Mouse (Mus musculus) neural tube, embryonic 15.5 days (tissue): ENCODE results near the gene RPS10-NUDT3. TPM values are rescaled to one million over a fixed set of nuclear protein-coding genes. Genes with fewer than 3 reads are reported as not detected.

Source experiments
- ATAC-seq: fragments of 200-750 bp; cut with Nextera tagmentation; 2 replicates; pipeline ENCODE4 v1.8.0; 2017; ENCODE audit warnings: mild to moderate bottlenecking, moderate TSS enrichment, moderate library complexity; ENCODE audit not compliant: low FRiP score
- H3K27ac ChIP-seq: fragments of 300-500 bp; sonication (generic); replicated peaks from 2 replicates; pipeline ENCODE4 v1.5.1; 2015; ENCODE audit warnings: mild to moderate bottlenecking, inconsistent platforms
- H3K27me3 ChIP-seq: fragments of 300-500 bp; sonication (generic); replicated peaks from 2 replicates; pipeline ENCODE4 v1.6.1; 2015; ENCODE audit warnings: inconsistent platforms
- H3K36me3 ChIP-seq: fragments of 300-500 bp; sonication (generic); 2 replicates; pipeline ENCODE4 v1.6.1; 2015; ENCODE audit warnings: inconsistent platforms
- H3K4me1 ChIP-seq: fragments of 300-500 bp; sonication (generic); 2 replicates; pipeline ENCODE4 v1.6.1; 2015; ENCODE audit warnings: inconsistent platforms
- H3K4me2 ChIP-seq: fragments of 300-500 bp; sonication (generic); 2 replicates; pipeline ENCODE4 v1.6.1; 2015; ENCODE audit warnings: inconsistent platforms, mild to moderate bottlenecking, moderate library complexity
- H3K4me3 ChIP-seq: fragments of 300-500 bp; sonication (generic); replicated peaks from 2 replicates; pipeline ENCODE4 v1.5.1; 2015; ENCODE audit warnings: mild to moderate bottlenecking, inconsistent platforms
- H3K9ac ChIP-seq: fragments of 300-500 bp; sonication (generic); replicated peaks from 2 replicates; pipeline ENCODE4 v1.6.1; 2015; ENCODE audit warnings: mild to moderate bottlenecking, inconsistent platforms
- H3K9me3 ChIP-seq: fragments of 300-500 bp; sonication (generic); replicated peaks from 2 replicates; pipeline ENCODE4 v1.6.1; 2016; ENCODE audit warnings: inconsistent platforms
- WGBS: fragments of 180-500 bp; shearing (Covaris S2); methylation state at CpG from one replicate; pipeline ENCODE4 v1.1.7; 2015; ENCODE audit warnings: mixed read lengths; 5-methylcytosine and 5-hydroxymethylcytosine counted together
- polyA plus RNA-seq: library from polyadenylated mRNA; unstranded; fragments of >200 nt; fragmentation: Nextera tagmentation; extraction: Ambion mirVana; gene quantifications from 2 replicates; pipeline ENCODE4 v1.2.1, GENCODE M21; 2015

RPS10-NUDT3 gene
- polyA plus RNA-seq, 1 experiment from 2014 or later: not detected

DNA sequence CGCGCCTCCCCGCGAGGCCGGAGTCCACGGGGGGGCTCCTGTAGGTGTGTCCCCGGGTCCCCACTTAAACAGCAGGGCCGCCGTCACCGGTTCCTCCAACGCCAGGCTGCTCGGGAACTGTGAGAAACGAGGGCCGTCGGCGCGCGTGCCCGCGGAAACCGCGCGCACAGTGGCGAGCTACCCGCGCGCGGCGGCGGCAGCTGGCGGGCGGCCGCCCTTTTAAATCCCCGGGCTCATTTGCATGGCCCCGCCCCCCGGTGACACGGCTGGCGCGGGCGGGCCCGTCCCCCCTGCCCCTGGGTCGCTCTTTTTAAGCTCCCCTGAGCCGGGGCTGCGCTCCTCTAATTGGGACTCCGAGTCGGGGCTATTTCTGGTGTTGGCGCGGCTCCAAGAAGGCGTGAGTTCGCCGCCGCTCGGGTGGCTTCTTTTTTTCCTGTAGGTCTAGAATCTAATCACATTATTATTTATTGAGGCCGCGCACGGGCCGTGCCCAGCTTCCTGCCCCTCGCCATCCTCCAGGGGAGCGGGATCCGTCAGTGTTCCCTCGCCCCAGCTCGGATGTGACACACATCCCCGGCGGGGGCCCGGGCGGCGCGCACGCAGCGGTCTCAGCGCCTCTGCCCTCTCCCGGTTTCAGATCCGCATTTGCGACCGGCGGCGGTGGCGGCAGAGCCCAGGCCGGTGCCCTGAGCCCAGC, 78.6 kb downstream of the RPS10-NUDT3 start, which contains the start of gene Hmga1:
Gene Hmga1 (plus strand): TSS at position 183 of the 697 bp plus-strand sequence.
- H3K27ac ChIP-seq: peak within 1 kb of the TSS; percentile 91
- under 1% methylated on average over 68 of the region's 79 CpGs for WGBS
- ATAC-seq: peak; percentile 73

GRCm38 (mm10) chr17:27555512-27556172, 79.4 kb downstream of the RPS10-NUDT3 start:
- Histone ChIP-seq H3K4me2 (peak overlapping the region; percentile 84), H3K9ac (no peak overlapping the region; the same call in 1 of the 2 replicates), H3K27ac (peak overlapping the region; percentile 91; the same call in 1 of the 2 replicates), H3K9me3 (no peaks in the 10 kb centered on the region), H3K4me1 (peaks cover 38% of the 10 kb centered on the region), H3K27me3 (peaks cover 13% of the 10 kb centered on the region), H3K36me3 (no peaks in the 10 kb centered on the region), H3K4me3 (peak overlapping the region; percentile 73)
- ATAC-seq: no peak
- under 1% methylated on average over 54 of the region's 55 CpGs for WGBS

More for the DNA sequence above, 78.6 kb downstream of the RPS10-NUDT3 start, which contains the start of gene Hmga1:
- Histone ChIP-seq H3K27me3 (peaks cover 13% of the 10 kb centered on the region), H3K9ac (peak within 1 kb of the TSS; percentile 79), H3K4me3 (peak within 1 kb of the TSS; percentile 73), H3K4me2 (peak within 1 kb of the TSS; percentile 84), H3K9me3 (no peaks in the 10 kb centered on the region), H3K4me1 (peaks cover 42% of the 10 kb centered on the region), H3K36me3 (peaks cover 3% of the 10 kb centered on the region; the same call in 1 of the 2 replicates)

- no peak overlapping the region; the same call in 1 of the 2 replicates for H3K9ac ChIP-seq
- no peak for ATAC-seq
- under 1% methylated on average over 37 of the region's 39 CpGs for WGBS
Measured at GRCm38 (mm10) chr17:27555075-27555511, 79.9 kb downstream of the RPS10-NUDT3 start.

GRCm38 (mm10) chr17:27554062-27554960, 80.7 kb downstream of the RPS10-NUDT3 start:
- 51% methylated on average over 20 of the region's 20 CpGs for WGBS
- no peaks in the 10 kb centered on the region for H3K36me3 ChIP-seq

More at GRCm38 (mm10) chr17:27555075-27555511, 79.9 kb downstream of the RPS10-NUDT3 start:
- Histone ChIP-seq H3K36me3 (no peaks in the 10 kb centered on the region), H3K27ac (peak overlapping the region; percentile 91; the same call in 1 of the 2 replicates), H3K4me1 (peaks cover 38% of the 10 kb centered on the region), H3K4me2 (peak overlapping the region; percentile 84), H3K9me3 (no peaks in the 10 kb centered on the region), H3K4me3 (peak overlapping the region; percentile 73), H3K27me3 (peaks cover 13% of the 10 kb centered on the region)

GRCm38 (mm10) chr17:27552215-27553201, 82.5 kb downstream of the RPS10-NUDT3 start:
- no peak overlapping the region for H3K9ac ChIP-seq
- 76% methylated on average over 23 of the region's 23 CpGs for WGBS

More at GRCm38 (mm10) chr17:27554062-27554960, 80.7 kb downstream of the RPS10-NUDT3 start:
- Histone ChIP-seq H3K4me3 (peak overlapping the region; percentile 73), H3K27me3 (peaks cover 13% of the 10 kb centered on the region), H3K27ac (no peak overlapping the region), H3K4me2 (peak overlapping the region; percentile 84), H3K9me3 (no peaks in the 10 kb centered on the region), H3K4me1 (peaks cover 38% of the 10 kb centered on the region), H3K9ac (no peak overlapping the region)
- ATAC-seq: no peak

DNA sequence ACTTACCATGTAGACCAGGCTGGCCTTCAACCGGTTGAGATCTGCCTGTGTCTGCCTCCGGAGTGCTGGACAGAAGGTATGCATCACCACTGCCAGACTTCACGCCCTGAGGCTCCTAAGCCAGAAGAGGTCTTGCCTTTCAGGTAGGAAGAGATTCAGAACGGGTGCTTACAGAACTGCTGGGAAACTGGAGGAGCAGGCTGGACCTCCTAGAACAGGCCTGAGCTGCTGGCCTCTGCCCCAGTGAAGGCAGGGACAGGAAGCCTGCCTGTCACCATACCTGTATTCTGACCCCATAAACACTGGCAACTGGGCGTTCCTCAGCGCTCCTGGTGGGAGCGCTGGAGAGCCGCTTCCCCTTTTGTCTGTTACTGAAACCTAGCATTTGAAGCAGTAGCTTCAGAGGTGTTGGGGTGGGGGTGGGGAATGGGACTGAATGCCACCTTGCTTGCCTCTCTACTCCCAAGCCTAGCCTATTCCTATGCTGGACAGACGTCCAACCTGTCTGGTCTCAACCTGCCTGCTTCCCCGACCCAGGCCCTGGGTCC, 83.6 kb downstream of the RPS10-NUDT3 start:
- H3K4me3 ChIP-seq: no peak overlapping the region
- H3K4me2 ChIP-seq: no peak overlapping the region
- no peak overlapping the region for H3K27ac ChIP-seq
- no peaks in the 10 kb centered on the region for H3K9me3 ChIP-seq
- WGBS: 71% methylated on average over 10 of the region's 10 CpGs
- no peaks in the 10 kb centered on the region for H3K36me3 ChIP-seq
- peaks cover 20% of the 10 kb centered on the region for H3K4me1 ChIP-seq
- no peak overlapping the region for H3K9ac ChIP-seq
- peaks cover 13% of the 10 kb centered on the region for H3K27me3 ChIP-seq
- ATAC-seq: no peak

More at GRCm38 (mm10) chr17:27552215-27553201, 82.5 kb downstream of the RPS10-NUDT3 start:
- H3K9me3 ChIP-seq: no peaks in the 10 kb centered on the region
- H3K36me3 ChIP-seq: no peaks in the 10 kb centered on the region
- no peak overlapping the region for H3K4me2 ChIP-seq
- H3K4me1 ChIP-seq: peaks cover 22% of the 10 kb centered on the region
- H3K27me3 ChIP-seq: peaks cover 13% of the 10 kb centered on the region
- H3K4me3 ChIP-seq: no peak overlapping the region
- ATAC-seq: no peak
- no peak overlapping the region for H3K27ac ChIP-seq

DNA sequence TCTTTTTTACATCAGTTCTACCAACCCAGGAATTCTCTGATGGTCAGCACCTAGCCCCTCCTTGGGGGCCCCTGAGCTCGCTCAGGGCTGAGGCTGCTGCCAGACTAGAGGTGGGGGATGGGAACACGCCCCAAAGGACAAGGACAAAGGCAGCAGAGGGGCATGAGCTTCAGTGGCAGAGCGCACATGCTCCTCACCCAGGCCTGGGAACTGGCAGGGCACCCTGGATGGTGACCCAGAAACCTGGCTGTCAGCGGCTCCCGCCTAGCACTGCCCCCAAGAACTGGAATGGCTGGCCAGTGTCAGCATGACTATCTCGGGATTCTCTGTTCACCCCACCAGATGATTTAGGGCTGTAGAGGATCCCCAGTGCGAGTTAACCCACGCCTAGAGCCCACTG, 85.8 kb downstream of the RPS10-NUDT3 start:
- H3K36me3 ChIP-seq: no peaks in the 10 kb centered on the region
- no peaks in the 10 kb centered on the region for H3K9me3 ChIP-seq
- WGBS: 34% methylated on average over 8 of the region's 8 CpGs
- peaks cover 4% of the 10 kb centered on the region for H3K4me1 ChIP-seq
- no peak overlapping the region for H3K4me2 ChIP-seq
- no peaks in the 10 kb centered on the region for H3K27me3 ChIP-seq
- no peak overlapping the region for H3K4me3 ChIP-seq
- no peak for ATAC-seq
- no peak overlapping the region for H3K9ac ChIP-seq
- H3K27ac ChIP-seq: no peak overlapping the region

- Histone ChIP-seq H3K9me3 (no peaks in the 10 kb centered on the region), H3K4me3 (no peak overlapping the region), H3K4me1 (peaks cover 4% of the 10 kb centered on the region), H3K27ac (no peak overlapping the region), H3K36me3 (no peaks in the 10 kb centered on the region), H3K4me2 (no peak overlapping the region), H3K27me3 (no peaks in the 10 kb centered on the region), H3K9ac (no peak overlapping the region)
- WGBS: 74% methylated on average over 9 of the region's 9 CpGs
- ATAC-seq: no peak
Measured at GRCm38 (mm10) chr17:27547253-27547868, 87.7 kb downstream of the RPS10-NUDT3 start.

GRCm38 (mm10) chr17:27546574-27547085, 88.4 kb downstream of the RPS10-NUDT3 start:
- H3K27me3 ChIP-seq: no peaks in the 10 kb centered on the region
- no peaks in the 10 kb centered on the region for H3K9me3 ChIP-seq
- H3K9ac ChIP-seq: no peak overlapping the region
- no peak overlapping the region for H3K4me3 ChIP-seq
- H3K27ac ChIP-seq: no peak overlapping the region
- peaks cover 4% of the 10 kb centered on the region for H3K4me1 ChIP-seq
- H3K4me2 ChIP-seq: no peak overlapping the region
- no peaks in the 10 kb centered on the region for H3K36me3 ChIP-seq
- no peak for ATAC-seq
- WGBS: 76% methylated on average over 7 of the region's 7 CpGs
